Mouse (Mus musculus): Measurements from ENCODE around the gene Serpinb6a. TPM values are rescaled to one million over a fixed set of nuclear protein-coding genes. Genes with fewer than 3 reads are reported as not detected.

Gene Serpinb6a
- polyA plus RNA-seq, 1 experiment from 2014 or later, result 66.6 TPM

Other genes starting within 250 kb of the Serpinb6a start
- not detected in 2 replicates for gene Serpinb6e, start 159.4 kb downstream of the Serpinb6a start, polyA plus RNA-seq (2015; fragmentation: Nextera tagmentation; extraction: Ambion mirVana)
- 0.15 and 0.16 TPM in 2 replicates for gene Serpinb6c, start 97.1 kb downstream of the Serpinb6a start, polyA plus RNA-seq (2015; fragmentation: Nextera tagmentation; extraction: Ambion mirVana)
- 29.1 and 29.4 TPM in 2 replicates for gene Nqo2, start 38.1 kb downstream of the Serpinb6a start, polyA plus RNA-seq (2015; fragmentation: Nextera tagmentation; extraction: Ambion mirVana)
- gene Ripk1, start 431 bp downstream of the Serpinb6a start, polyA plus RNA-seq (2015; fragmentation: Nextera tagmentation; extraction: Ambion mirVana), result 22.2 and 22.3 TPM in 2 replicates
- gene Bphl, start 34.8 kb upstream of the Serpinb6a start, polyA plus RNA-seq (2015; fragmentation: Nextera tagmentation; extraction: Ambion mirVana), result 57.3 and 59.0 TPM in 2 replicates
- 180 and 197 TPM in 2 replicates for gene Tubb2a, start 75.2 kb upstream of the Serpinb6a start, polyA plus RNA-seq (2015; fragmentation: Nextera tagmentation; extraction: Ambion mirVana)
- 18.0 and 19.7 TPM in 2 replicates for gene Tubb2b, start 127.7 kb upstream of the Serpinb6a start, polyA plus RNA-seq (2015; fragmentation: Nextera tagmentation; extraction: Ambion mirVana)
- gene Psmg4, start 160.2 kb upstream of the Serpinb6a start, polyA plus RNA-seq (2015; fragmentation: Nextera tagmentation; extraction: Ambion mirVana), result 64.3 and 72.7 TPM in 2 replicates